Mouse (Mus musculus) heart, embryonic 14.5 days (tissue): ENCODE results near the gene Mgp. TPM values are rescaled to one million over a fixed set of nuclear protein-coding genes. Genes with fewer than 3 reads are reported as not detected.

ENCODE experiments used
- ATAC-seq: fragments of 200-750 bp; cut with Nextera tagmentation; 2 replicates; pipeline ENCODE4 v1.8.0; 2017; ENCODE audit warnings: low read depth, moderate TSS enrichment; ENCODE audit not compliant: insufficient number of reproducible peaks, insufficient read depth, low FRiP score
- H3K27ac ChIP-seq, 2 experiments: fragments of 200-500 bp in 1 of 2; fragments of 300-500 bp in 1 of 2; sonication (generic) in 1 of 2; replicated peaks in 1 of 2; 2 replicates each; pipeline ENCODE4 v1.5.1; 2012 to 2014; ENCODE audit warnings: low read depth in 2 of 2, low read length in 2 of 2, control low read depth in 1 of 2, mild to moderate bottlenecking in 1 of 2, mixed read lengths in 1 of 2; ENCODE audit not compliant: control insufficient read depth in 1 of 2, insufficient read depth in 1 of 2
- H3K27me3 ChIP-seq: fragments of 300-500 bp; sonication (generic); 2 replicates; pipeline ENCODE4 v1.6.1; 2014; ENCODE audit warnings: mild to moderate bottlenecking, low read length, control low read depth; ENCODE audit not compliant: control insufficient read depth, insufficient read depth
- H3K36me3 ChIP-seq: fragments of 300-500 bp; sonication (generic); 2 replicates; pipeline ENCODE4 v1.6.1; 2014; ENCODE audit warnings: mild to moderate bottlenecking, control low read depth, low read length, mixed read lengths; ENCODE audit not compliant: control insufficient read depth, insufficient read depth
- H3K4me1 ChIP-seq, 2 experiments: fragments of 200-500 bp in 1 of 2; fragments of 300-500 bp in 1 of 2; sonication (generic) in 1 of 2; 2 replicates each; pipeline ENCODE4 v1.6.1; 2012 to 2014; ENCODE audit warnings: low read length in 2 of 2, control low read depth in 1 of 2, mixed read lengths in 1 of 2; ENCODE audit not compliant: control insufficient read depth in 2 of 2, insufficient read depth in 2 of 2
- H3K4me2 ChIP-seq: fragments of 300-500 bp; sonication (generic); 2 replicates; pipeline ENCODE4 v1.6.1; 2014; ENCODE audit warnings: mild to moderate bottlenecking, low read length
- H3K4me3 ChIP-seq, 2 experiments: fragments of 200-500 bp in 1 of 2; fragments of 300-500 bp in 1 of 2; sonication (generic) in 1 of 2; 2 replicates each; pipeline ENCODE4 v1.5.1; 2012 to 2014; ENCODE audit warnings: low read length in 2 of 2, mild to moderate bottlenecking in 2 of 2, control low read depth in 1 of 2, low read depth in 1 of 2, moderate library complexity in 1 of 2; ENCODE audit not compliant: control insufficient read depth in 1 of 2, insufficient read depth in 1 of 2
- H3K9ac ChIP-seq: fragments of 300-500 bp; sonication (generic); 2 replicates; pipeline ENCODE4 v1.6.1; 2014; ENCODE audit warnings: mild to moderate bottlenecking, low read length
- H3K9me3 ChIP-seq: fragments of 300-500 bp; sonication (generic); 2 replicates; pipeline ENCODE4 v1.6.1; 2016; ENCODE audit warnings: low read length, control low read depth; ENCODE audit not compliant: control insufficient read depth
- WGBS: fragments of 180-500 bp; shearing (Covaris S2); extraction: QIAGEN DNeasy Blood & Tissue Kit; methylation state at CpG from one replicate; pipeline ENCODE4 v1.1.7; 2014; 5-methylcytosine and 5-hydroxymethylcytosine counted together
- polyA plus RNA-seq: library from polyadenylated mRNA; unstranded; fragments of >200 nt; fragmentation: Nextera tagmentation; extraction: Ambion mirVana; gene quantifications from 2 replicates; pipeline ENCODE4 v1.2.1, GENCODE M21; 2014

The Mgp gene
- polyA plus RNA-seq, 1 experiment from 2014 or later, result 563 TPM

- H3K4me1 ChIP-seq, result peaks cover 0 to 9% of the 10 kb centered on the region in 2 experiments; a peak in 2 of 4 replicates
- 13% methylated on average over 7 of the region's 7 CpGs for WGBS
- ATAC-seq, result no peak
- H3K36me3 ChIP-seq, result peaks cover 35% of the 10 kb centered on the region
- peak overlapping the region; percentile 99 for H3K9ac ChIP-seq
- no peaks in the 10 kb centered on the region for H3K9me3 ChIP-seq
- H3K27ac ChIP-seq, result peak overlapping the region in 1 of 2 experiments; percentile 79; a peak in 2 of 4 replicates
- peak overlapping the region; percentile 90 for H3K4me2 ChIP-seq
- no peaks in the 10 kb centered on the region for H3K27me3 ChIP-seq
- peak overlapping the region; percentile 72 to 97 for H3K4me3 ChIP-seq
Measured at GRCm38 (mm10) chr6:136827116-136827515, 48.5 kb downstream of the Mgp start.

GRCm38 (mm10) chr6:136824987-136825386, 50.6 kb downstream of the Mgp start:
- Histone ChIP-seq H3K4me3 (no peak overlapping the region), H3K27me3 (no peaks in the 10 kb centered on the region), H3K9me3 (no peaks in the 10 kb centered on the region), H3K36me3 (peaks cover 56% of the 10 kb centered on the region), H3K4me1 (peaks cover 2 to 20% of the 10 kb centered on the region in 2 experiments; a peak in 3 of 4 replicates), H3K9ac (no peak overlapping the region), H3K4me2 (no peak overlapping the region), H3K27ac (no peak overlapping the region)
- WGBS, result 88% methylated on average over 8 of the region's 8 CpGs
- no peak for ATAC-seq

Other genes with a start within 250 kb of the Mgp start
- gene Plbd1, start 213.9 kb downstream of the Mgp start, polyA plus RNA-seq, result 6.6 and 7.6 TPM in 2 replicates
- gene Gucy2c, start 94.1 kb downstream of the Mgp start, polyA plus RNA-seq, result not detected in 2 replicates
- 0.20 and 0.35 TPM in 2 replicates for gene Hist4h4, start 71.4 kb downstream of the Mgp start, polyA plus RNA-seq
- 71.4 TPM in 2 replicates for gene H2afj, start 67.6 kb downstream of the Mgp start, polyA plus RNA-seq
- 1.1 and 2.3 TPM in 2 replicates for gene BC049715, start 48.2 kb downstream of the Mgp start, polyA plus RNA-seq
- gene Wbp11, start 47.6 kb downstream of the Mgp start, polyA plus RNA-seq, result 67.7 and 69.5 TPM in 2 replicates
- not detected in 2 replicates for gene Smco3, start 40.4 kb downstream of the Mgp start, polyA plus RNA-seq
- gene Art4, start 18.1 kb downstream of the Mgp start, polyA plus RNA-seq, result 9.5 and 11.2 TPM in 2 replicates
- 0.93 and 1.7 TPM in 2 replicates for gene Erp27, start 46.4 kb upstream of the Mgp start, polyA plus RNA-seq
- gene Pde6h, start 48.0 kb upstream of the Mgp start, polyA plus RNA-seq, result 0.23 TPM in 1 of 2 replicates, not detected in the other
- gene Arhgdib, start 66.1 kb upstream of the Mgp start, polyA plus RNA-seq, result 86.1 and 88.6 TPM in 2 replicates